13 mouse cellular contexts compared by ENCODE assay signal in genomic region chr4:85884031-85884430, GRCm38 (mm10).
A peak's percentile ranks its signal among the peaks of the same experiment; 100 is the strongest.
DNase-seq lines count a peak whose midpoint lies in the region; ATAC-seq and TF ChIP-seq lines count a peak whose summit lies in the region.
"Had no signal": no experiment of that assay in that cellular context is flagged by ENCODE, and none has a peak within 500 bp of the region (broad histone marks: within the 10 kb centered on the region; RNA-seq: fewer than 3 reads in every experiment).

No protein-coding gene starts in this region.

- H3K36me3 ChIP-seq in kidney, adult 2 months (ENCODE audit: control insufficient read depth, insufficient read depth, low read length), result no peaks in the 10 kb centered on the region
- H3K36me3 ChIP-seq in hindbrain, embryonic 16.5 days (ENCODE audit: control insufficient read depth, insufficient read depth, low read length), result no peaks in the 10 kb centered on the region
- H3K36me3 ChIP-seq in hindbrain, embryonic 13.5 days, result no peaks in the 10 kb centered on the region
- H3K36me3 ChIP-seq: liver, embryonic 13.5 days had no signal

- H3K4me3 ChIP-seq in kidney, adult 2 months (ENCODE audit: insufficient read depth, low read depth, low read length), result no peak overlapping the region
- H3K4me3 ChIP-seq in hindbrain, embryonic 16.5 days (ENCODE audit: low read length), result no peak overlapping the region
- H3K4me3 ChIP-seq in hindbrain, embryonic 13.5 days, result no peak overlapping the region
- H3K4me3 ChIP-seq: liver, embryonic 13.5 days; myocyte had no signal

- no peak overlapping the region for H3K27ac ChIP-seq in kidney, adult 2 months (ENCODE audit: insufficient read depth, low read depth, low read length)
- H3K27ac ChIP-seq in hindbrain, embryonic 16.5 days (ENCODE audit: low read depth, low read length), result no peak overlapping the region
- no peak overlapping the region for H3K27ac ChIP-seq in hindbrain, embryonic 13.5 days
- H3K27ac ChIP-seq: liver, embryonic 13.5 days had no signal

- H3K4me1 ChIP-seq in kidney, adult 2 months (ENCODE audit: control insufficient read depth, insufficient read depth, low read length), result no peaks in the 10 kb centered on the region
- H3K4me1 ChIP-seq in hindbrain, embryonic 16.5 days (ENCODE audit: control insufficient read depth, insufficient read depth, low read depth, low read length), result no peaks in the 10 kb centered on the region
- H3K4me1 ChIP-seq in hindbrain, embryonic 13.5 days (replicated peaks), result no peaks in the 10 kb centered on the region
- H3K4me1 ChIP-seq: liver, embryonic 13.5 days had no signal

- TF ChIP-seq CTCF in kidney, adult 2 months (conservative IDR thresholded peaks at IDR 0.05; ENCODE audit: insufficient read depth, insufficient read length, low read depth, low read length), result no peak

- peak; percentile 3 for DNase-seq in kidney, adult 11 months
- no peak for DNase-seq in kidney, adult 18-20 months
- peak; percentile 43 for DNase-seq in kidney, adult 2 months
- DNase-seq in kidney, postnatal 14 days, result peak; percentile 45
- peak; percentile 38 for DNase-seq in lung, postnatal 14 days
- DNase-seq: heart, adult 18-20 months; heart, postnatal 14 days; liver, embryonic 13.5 days; right cerebral cortex, postnatal 4 days; thymus, adult 18-20 months had no signal

- no peaks in the 10 kb centered on the region for H3K27me3 ChIP-seq in kidney, adult 2 months (replicated peaks; ENCODE audit: control insufficient read depth, insufficient read depth, low read length)
- H3K27me3 ChIP-seq in hindbrain, embryonic 16.5 days (replicated peaks; ENCODE audit: control insufficient read depth, insufficient read depth, low read length), result no peaks in the 10 kb centered on the region
- no peaks in the 10 kb centered on the region for H3K27me3 ChIP-seq in hindbrain, embryonic 13.5 days
- H3K27me3 ChIP-seq: liver, embryonic 13.5 days had no signal

- 65% methylated on average over 4 of the region's 4 CpGs for WGBS in kidney, adult 2 months
- 73% methylated on average over 4 of the region's 4 CpGs for WGBS in hindbrain, embryonic 16.5 days
- WGBS in hindbrain, embryonic 13.5 days, result 86% methylated on average over 4 of the region's 4 CpGs

- no peaks in the 10 kb centered on the region for H3K9me3 ChIP-seq in hindbrain, embryonic 16.5 days (ENCODE audit: control insufficient read depth, low read length)
- H3K9me3 ChIP-seq in hindbrain, embryonic 13.5 days, result no peaks in the 10 kb centered on the region
- H3K9me3 ChIP-seq: liver, embryonic 13.5 days had no signal

- no peak for TF ChIP-seq POLR2A in kidney, adult 2 months (IDR thresholded peaks at IDR 0.05; ENCODE audit: low read depth, low read length)

- no peak overlapping the region for H3K4me2 ChIP-seq in hindbrain, embryonic 16.5 days (ENCODE audit: low read length)
- H3K4me2 ChIP-seq in hindbrain, embryonic 13.5 days, result no peak overlapping the region
- H3K4me2 ChIP-seq: liver, embryonic 13.5 days had no signal

- ATAC-seq in hindbrain, embryonic 16.5 days, result no peak
- ATAC-seq in hindbrain, embryonic 13.5 days (ENCODE audit: low FRiP score), result no peak

- H3K9ac ChIP-seq in hindbrain, embryonic 16.5 days (ENCODE audit: low read depth, low read length), result no peak overlapping the region
- H3K9ac ChIP-seq in hindbrain, embryonic 13.5 days, result no peak overlapping the region
- H3K9ac ChIP-seq: liver, embryonic 13.5 days had no signal
